Comparison of ENCODE assay signal across 8 mouse cellular contexts in the genomic region with DNA sequence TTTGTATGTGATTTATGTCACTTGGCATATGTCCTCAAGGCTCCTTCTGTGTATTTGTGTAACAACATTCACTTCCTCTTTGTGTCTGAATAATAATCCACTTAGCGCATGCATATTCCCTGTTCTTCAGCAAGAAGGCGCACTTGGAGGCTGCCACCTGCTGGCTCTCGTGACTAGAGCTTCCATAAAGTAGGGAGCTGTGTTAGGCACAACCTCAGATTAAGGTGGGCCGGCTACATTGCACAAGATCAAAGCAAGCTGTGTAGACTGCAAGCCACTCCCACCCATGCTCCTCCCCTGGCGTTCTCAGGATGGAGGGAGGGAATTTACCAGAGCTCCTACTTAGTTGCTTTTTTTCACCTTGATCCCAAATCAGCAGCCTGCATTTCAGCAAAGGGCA. TPM values are rescaled to one million over a fixed set of nuclear protein-coding genes. Genes with fewer than 3 reads are reported as not detected.
DNase-seq lines count a peak whose midpoint lies in the region; ATAC-seq and TF ChIP-seq lines count a peak whose summit lies in the region.

No protein-coding gene starts in this region.

- H3K27ac ChIP-seq in gastrocnemius, adult 2 months: no peak overlapping the region
- H3K27ac ChIP-seq in embryonic facial prominence, embryonic 14.5 days (replicated peaks; ENCODE audit: low read depth, low read length): no peak overlapping the region
- H3K27ac ChIP-seq in intestine, embryonic 16.5 days (ENCODE audit: low read length): no peak overlapping the region
- H3K27ac ChIP-seq in limb, embryonic 10.5 days: no peak overlapping the region
- no peak overlapping the region for H3K27ac ChIP-seq in midbrain, postnatal 0 days (ENCODE audit: low read depth, low read length)
- H3K27ac ChIP-seq in thymus, adult 2 months (ENCODE audit: control insufficient read depth, insufficient read depth, low read length): no peak overlapping the region

- H3K9me3 ChIP-seq in embryonic facial prominence, embryonic 14.5 days (ENCODE audit: control insufficient read depth, low read length): no peaks in the 10 kb centered on the region
- no peaks in the 10 kb centered on the region for H3K9me3 ChIP-seq in intestine, embryonic 16.5 days (ENCODE audit: control insufficient read depth, low read length)
- H3K9me3 ChIP-seq in limb, embryonic 10.5 days (replicated peaks): no peaks in the 10 kb centered on the region
- no peaks in the 10 kb centered on the region for H3K9me3 ChIP-seq in midbrain, postnatal 0 days (ENCODE audit: low read length)

- peak; percentile 63 for TF ChIP-seq CTCF in gastrocnemius, adult 2 months (IDR thresholded peaks at IDR 0.05)
- TF ChIP-seq CTCF in midbrain, postnatal 0 days (IDR thresholded peaks at IDR 0.05): peak; percentile 88
- TF ChIP-seq CTCF in thymus, adult 2 months (IDR thresholded peaks at IDR 0.05; ENCODE audit: borderline replicate concordance, control insufficient read depth, extremely low read depth, insufficient read depth, low read length, poor library complexity): no peak

- no peaks in the 10 kb centered on the region for H3K4me1 ChIP-seq in embryonic facial prominence, embryonic 14.5 days (ENCODE audit: control insufficient read depth, insufficient read depth, low read length)
- peaks cover 11% of the 10 kb centered on the region for H3K4me1 ChIP-seq in intestine, embryonic 16.5 days (ENCODE audit: control insufficient read depth, insufficient read depth, low read length)
- H3K4me1 ChIP-seq in limb, embryonic 10.5 days: peaks cover 13% of the 10 kb centered on the region
- no peaks in the 10 kb centered on the region for H3K4me1 ChIP-seq in midbrain, postnatal 0 days (ENCODE audit: insufficient read depth, low read length)
- 0 out of 2 replicates have a peak, but pooled peaks cover 6% of the 10 kb centered on the region for H3K4me1 ChIP-seq in thymus, adult 2 months (replicated peaks; ENCODE audit: control insufficient read depth, insufficient read depth, low read length)

- no peaks in the 10 kb centered on the region for H3K27me3 ChIP-seq in embryonic facial prominence, embryonic 14.5 days (replicated peaks; ENCODE audit: control insufficient read depth, insufficient read depth, low read length)
- H3K27me3 ChIP-seq in intestine, embryonic 16.5 days (replicated peaks; ENCODE audit: control insufficient read depth, insufficient read depth, low read length): no peaks in the 10 kb centered on the region
- H3K27me3 ChIP-seq in limb, embryonic 10.5 days (ENCODE audit: low read depth, poor library complexity, severe bottlenecking): no peaks in the 10 kb centered on the region
- H3K27me3 ChIP-seq in midbrain, postnatal 0 days (ENCODE audit: insufficient read depth, low read length): no peaks in the 10 kb centered on the region
- no peaks in the 10 kb centered on the region for H3K27me3 ChIP-seq in thymus, adult 2 months (ENCODE audit: control insufficient read depth, insufficient read depth, low read length)

- WGBS in embryonic facial prominence, embryonic 14.5 days: 17% methylated on average over 5 of the region's 5 CpGs
- WGBS in intestine, embryonic 16.5 days: 15% methylated on average over 5 of the region's 5 CpGs
- WGBS in limb, embryonic 10.5 days: 18% methylated on average over 5 of the region's 5 CpGs
- 16% methylated on average over 5 of the region's 5 CpGs for WGBS in midbrain, postnatal 0 days
- WGBS in thymus, adult 2 months: 7% methylated on average over 5 of the region's 5 CpGs

- no peaks in the 10 kb centered on the region for H3K36me3 ChIP-seq in embryonic facial prominence, embryonic 14.5 days (ENCODE audit: control insufficient read depth, insufficient read depth, low read length)
- no peaks in the 10 kb centered on the region for H3K36me3 ChIP-seq in intestine, embryonic 16.5 days (ENCODE audit: control insufficient read depth, insufficient read depth, low read length)
- no peaks in the 10 kb centered on the region for H3K36me3 ChIP-seq in limb, embryonic 10.5 days
- H3K36me3 ChIP-seq in midbrain, postnatal 0 days (ENCODE audit: insufficient read depth, low read length): no peaks in the 10 kb centered on the region
- H3K36me3 ChIP-seq in thymus, adult 2 months (ENCODE audit: control insufficient read depth, insufficient read depth, low read length): no peaks in the 10 kb centered on the region

- intact Hi-C loops in gastrocnemius, adult 2 months (cut with DNase I): loop anchor here (1.0 kb wide), 1 partner anchor 99 kb away; no protein-coding TSS in a partner anchor

- ATAC-seq in embryonic facial prominence, embryonic 14.5 days (ENCODE audit: low read depth): peak; percentile 55; the same call in 1 of the 2 replicates
- ATAC-seq in intestine, embryonic 16.5 days: peak; percentile 79
- ATAC-seq in midbrain, postnatal 0 days (ENCODE audit: low FRiP score): peak; percentile 63; the same call in 1 of the 2 replicates

- TF ChIP-seq POLR2A in thymus, adult 2 months (IDR thresholded peaks at IDR 0.05; ENCODE audit: control insufficient read depth, extremely low read depth, insufficient read depth, low read length, poor library complexity): no peak

- H3K4me2 ChIP-seq in embryonic facial prominence, embryonic 14.5 days (ENCODE audit: low read depth, low read length): no peak overlapping the region
- no peak overlapping the region for H3K4me2 ChIP-seq in intestine, embryonic 16.5 days (ENCODE audit: low read depth, low read length)
- no peak overlapping the region for H3K4me2 ChIP-seq in midbrain, postnatal 0 days (ENCODE audit: low read depth, low read length, poor library complexity, severe bottlenecking)

- DNase-seq in gastrocnemius, adult 2 months: peak; percentile 48
- DNase-seq in gastrocnemius, adult 18-20 months (ENCODE audit: low spot score): no peak
- DNase-seq in MEL-GATA-1-ER (ENCODE audit: extremely low read depth, low read depth): peak; percentile 77
- peak; percentile 79 for DNase-seq in embryonic facial prominence, embryonic 14.5 days (ENCODE audit: low spot score)
- peak; percentile 40 for DNase-seq in limb, embryonic 10.5 days (ENCODE audit: low spot score)
- DNase-seq in midbrain, postnatal 0 days (ENCODE audit: low spot score): peak; percentile 65
- DNase-seq in thymus, adult 2 months: peak; percentile 48

- H3K4me3 ChIP-seq in gastrocnemius, adult 2 months: peak overlapping the region; percentile 55; the same call in 1 of the 2 replicates
- H3K4me3 ChIP-seq in embryonic facial prominence, embryonic 14.5 days (ENCODE audit: low read depth, low read length): no peak overlapping the region
- H3K4me3 ChIP-seq in intestine, embryonic 16.5 days (ENCODE audit: low read length): no peak overlapping the region
- H3K4me3 ChIP-seq in limb, embryonic 10.5 days: no peak overlapping the region
- H3K4me3 ChIP-seq in midbrain, postnatal 0 days (ENCODE audit: low read depth, low read length): no peak overlapping the region
- no peak overlapping the region for H3K4me3 ChIP-seq in thymus, adult 2 months (ENCODE audit: control insufficient read depth, insufficient read depth, low read length)

- no peak overlapping the region for H3K9ac ChIP-seq in embryonic facial prominence, embryonic 14.5 days (ENCODE audit: low read depth, low read length)
- peak overlapping the region; percentile 21; the same call in 1 of the 2 replicates for H3K9ac ChIP-seq in intestine, embryonic 16.5 days (ENCODE audit: low read depth, low read length)
- H3K9ac ChIP-seq in midbrain, postnatal 0 days (replicated peaks; ENCODE audit: low read length, poor library complexity, severe bottlenecking): no peak overlapping the region

RNA-seq across cellular contexts. Expression of a gene that starts 21.6 kb away (rescaled TPM):
- total RNA-seq in gastrocnemius, adult 2 months (2021): 10 to 100 TPM; 60.2 to 61.6 TPM
- 10 to 100 TPM; 59.2 to 59.4 TPM for total RNA-seq in gastrocnemius, adult 18-20 months (2021)
- polyA plus RNA-seq in embryonic facial prominence, embryonic 14.5 days (2014; fragmentation: Nextera tagmentation; extraction: Ambion mirVana): 142 and 154 TPM in 2 replicates
- polyA plus RNA-seq in intestine, embryonic 16.5 days (2015; fragmentation: Nextera tagmentation; extraction: Ambion mirVana): 159 and 172 TPM in 2 replicates
- polyA plus RNA-seq in limb, embryonic 10.5 days (2016; fragmentation: Nextera tagmentation; extraction: Ambion mirVana): 186 and 208 TPM in 2 replicates
- 136 and 160 TPM in 2 replicates for total RNA-seq in midbrain, postnatal 0 days (2014; rRNA removed)
- polyA plus RNA-seq in midbrain, postnatal 0 days (2015; fragmentation: Nextera tagmentation; extraction: Ambion mirVana): 202 and 203 TPM in 2 replicates
- 40.1 and 44.9 TPM in 2 replicates for polyA plus RNA-seq in thymus, adult 2 months (2012; rRNA removed)

RNA-seq across cellular contexts. Expression of a gene that starts 23.5 kb away (rescaled TPM):
- 10 to 100 TPM in 1 of 2 experiments, 1 to 10 TPM in 1; 9.6 to 11.0 TPM for total RNA-seq in gastrocnemius, adult 2 months (2021)
- 1 to 10 TPM; 6.6 to 8.3 TPM for total RNA-seq in gastrocnemius, adult 18-20 months (2021)
- polyA plus RNA-seq in embryonic facial prominence, embryonic 14.5 days (2014; fragmentation: Nextera tagmentation; extraction: Ambion mirVana): 9.5 and 10.8 TPM in 2 replicates
- 9.6 and 13.2 TPM in 2 replicates for polyA plus RNA-seq in intestine, embryonic 16.5 days (2015; fragmentation: Nextera tagmentation; extraction: Ambion mirVana)
- polyA plus RNA-seq in limb, embryonic 10.5 days (2016; fragmentation: Nextera tagmentation; extraction: Ambion mirVana): 8.5 and 11.9 TPM in 2 replicates
- total RNA-seq in midbrain, postnatal 0 days (2014; rRNA removed): 1.8 and 2.9 TPM in 2 replicates
- 15.8 and 18.7 TPM in 2 replicates for polyA plus RNA-seq in midbrain, postnatal 0 days (2015; fragmentation: Nextera tagmentation; extraction: Ambion mirVana)
- polyA plus RNA-seq in thymus, adult 2 months (2012; rRNA removed): 1.2 and 1.8 TPM in 2 replicates

RNA-seq across cellular contexts. Expression of a gene that starts 43.8 kb away (rescaled TPM):
- total RNA-seq in gastrocnemius, adult 2 months (2021): 1 to 10 TPM; 7.6 to 9.1 TPM
- total RNA-seq in gastrocnemius, adult 18-20 months (2021): 1 to 10 TPM; 7.1 to 8.1 TPM
- 7.5 and 7.8 TPM in 2 replicates for polyA plus RNA-seq in embryonic facial prominence, embryonic 14.5 days (2014; fragmentation: Nextera tagmentation; extraction: Ambion mirVana)
- 4.8 TPM in 2 replicates for polyA plus RNA-seq in intestine, embryonic 16.5 days (2015; fragmentation: Nextera tagmentation; extraction: Ambion mirVana)
- polyA plus RNA-seq in limb, embryonic 10.5 days (2016; fragmentation: Nextera tagmentation; extraction: Ambion mirVana): 1.4 and 1.7 TPM in 2 replicates
- 3.3 and 8.3 TPM in 2 replicates for total RNA-seq in midbrain, postnatal 0 days (2014; rRNA removed)
- polyA plus RNA-seq in midbrain, postnatal 0 days (2015; fragmentation: Nextera tagmentation; extraction: Ambion mirVana): 1.5 and 1.7 TPM in 2 replicates
- polyA plus RNA-seq in thymus, adult 2 months (2012; rRNA removed): 13.5 and 18.3 TPM in 2 replicates
